Mouse (Mus musculus): Measurements from ENCODE around the gene Cacfd1.

Gene Cacfd1

GRCm38 (mm10) chr2:27027618-27028436 is 18.1 kb downstream of the Cacfd1 start, which contains the start of gene Slc2a6:
TSS of gene Slc2a6 (minus strand) at chr2:27027998.
- DNase-seq = peak; percentile 85

- no peak for DNase-seq
Measured at GRCm38 (mm10) chr2:27028437-27029015, 18.8 kb downstream of the Cacfd1 start.

- no peak for DNase-seq
Measured at GRCm38 (mm10) chr2:27032361-27032760, 22.6 kb downstream of the Cacfd1 start.

- no peak for DNase-seq
Measured at GRCm38 (mm10) chr2:27036003-27036402, 26.3 kb downstream of the Cacfd1 start.

- DNase-seq = no peak
Measured at GRCm38 (mm10) chr2:27037008-27037407, 27.3 kb downstream of the Cacfd1 start.

GRCm38 (mm10) chr2:27038596-27038995 is 28.9 kb downstream of the Cacfd1 start:
- DNase-seq = peak; percentile 79

- DNase-seq = peak; percentile 44
Measured at GRCm38 (mm10) chr2:27039286-27039685, 29.6 kb downstream of the Cacfd1 start.

GRCm38 (mm10) chr2:27042131-27042844 is 32.6 kb downstream of the Cacfd1 start:
- no peak for DNase-seq

GRCm38 (mm10) chr2:27043461-27043860 is 33.7 kb downstream of the Cacfd1 start:
- peak; percentile 88 for DNase-seq

GRCm38 (mm10) chr2:27044166-27044565 is 34.4 kb downstream of the Cacfd1 start:
- no peak for DNase-seq

GRCm38 (mm10) chr2:27044641-27045040 is 34.9 kb downstream of the Cacfd1 start:
- DNase-seq = no peak

GRCm38 (mm10) chr2:27045979-27046770 is 36.4 kb downstream of the Cacfd1 start:
- DNase-seq = no peak

GRCm38 (mm10) chr2:27049408-27049807 is 39.7 kb downstream of the Cacfd1 start:
- no peak for DNase-seq

- DNase-seq = no peak
Measured at GRCm38 (mm10) chr2:27058251-27058650, 48.5 kb downstream of the Cacfd1 start.

- DNase-seq = no peak
Measured at GRCm38 (mm10) chr2:27058751-27059150, 49.0 kb downstream of the Cacfd1 start.

- no peak for DNase-seq
Measured at GRCm38 (mm10) chr2:27059187-27059586, 49.5 kb downstream of the Cacfd1 start.

GRCm38 (mm10) chr2:27067124-27067523 is 57.4 kb downstream of the Cacfd1 start:
- DNase-seq = no peak

- DNase-seq = no peak
Measured at GRCm38 (mm10) chr2:27067996-27068395, 58.3 kb downstream of the Cacfd1 start.

- no peak for DNase-seq
Measured at GRCm38 (mm10) chr2:27069646-27070045, 59.9 kb downstream of the Cacfd1 start.

- DNase-seq = peak; percentile 61
Measured at GRCm38 (mm10) chr2:27070247-27070813, 60.6 kb downstream of the Cacfd1 start.

Measured in thymus, postnatal 25 days (tissue).